Mouse (Mus musculus) kidney, postnatal 4 days (tissue): ENCODE measurements around the gene Kbtbd6.
"Not testable (repeated sequence)": the region's sequence is repeated elsewhere in the genome, so short reads cannot be mapped to it uniquely, and the experiment has no call there.

Source experiments
- DNase-seq, 2 experiments: peaks; one replicate each; pipeline ENCODE4 v3.0.0; 2021; ENCODE audit warnings: mixed read lengths in 2 of 2

The Kbtbd6 gene

DNA sequence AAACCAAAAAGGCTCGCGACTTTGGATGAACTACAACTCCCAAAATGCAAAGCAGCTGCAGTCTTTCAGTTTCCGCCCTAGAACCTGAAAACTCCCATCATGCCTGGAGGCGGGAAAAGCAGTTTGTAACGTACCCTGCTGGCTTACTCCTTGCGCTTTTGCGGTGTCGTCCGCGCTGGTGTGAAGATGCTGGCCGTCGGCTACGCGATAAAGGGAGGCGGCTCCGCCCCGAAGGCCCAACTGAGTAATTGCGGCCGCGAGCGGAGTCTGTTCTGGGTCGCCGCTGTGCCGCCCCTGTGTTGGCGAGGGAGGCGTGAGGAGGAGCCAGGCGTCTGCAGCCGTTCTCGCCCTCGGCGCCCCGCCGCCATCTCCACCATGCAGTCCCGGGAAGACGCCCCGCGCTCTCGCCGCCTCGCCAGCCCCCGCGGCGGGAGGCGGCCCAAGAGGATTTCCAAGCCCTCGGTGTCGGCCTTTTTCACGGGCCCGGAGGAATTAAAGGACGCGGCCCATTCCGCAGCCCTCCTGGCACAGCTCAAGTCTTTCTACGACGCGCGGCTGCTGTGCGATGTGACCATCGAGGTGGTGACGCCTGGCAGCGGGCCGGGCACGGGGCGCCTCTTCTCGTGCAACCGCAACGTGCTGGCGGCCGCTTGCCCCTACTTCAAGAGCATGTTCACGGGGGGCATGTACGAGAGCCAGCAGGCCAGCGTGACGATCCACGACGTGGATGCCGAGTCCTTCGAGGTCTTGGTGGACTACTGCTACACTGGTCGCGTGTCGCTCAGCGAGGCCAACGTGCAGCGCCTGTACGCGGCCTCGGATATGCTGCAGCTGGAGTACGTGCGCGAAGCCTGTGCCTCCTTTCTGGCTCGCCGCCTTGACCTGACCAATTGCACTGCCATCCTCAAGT is at the start of gene Kbtbd6:
TSS of gene Kbtbd6 (plus strand) at position 155 of the 910 bp plus-strand sequence.
- peak; percentile 82 to 87 for DNase-seq

DNA sequence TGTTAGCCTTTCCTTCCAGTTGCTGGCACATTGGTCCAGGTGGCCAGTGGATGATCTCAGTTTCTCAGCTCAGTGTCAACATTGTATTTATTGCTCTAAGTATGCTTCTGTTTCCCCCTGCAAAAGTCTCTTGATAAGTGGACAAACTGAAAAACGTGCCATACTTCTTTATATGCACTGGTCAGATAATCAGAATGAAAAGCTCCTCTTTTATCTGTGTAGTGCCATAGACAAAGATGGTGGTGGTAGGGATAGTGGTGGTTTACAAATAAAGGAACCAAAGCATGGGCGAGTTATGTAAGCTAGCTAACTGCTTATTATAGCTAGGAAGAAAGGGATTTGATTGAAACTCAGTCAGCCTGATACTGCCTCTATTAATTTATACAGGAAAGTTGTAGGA is 44.0 kb upstream of the Kbtbd6 start:
- DNase-seq: no peak

DNA sequence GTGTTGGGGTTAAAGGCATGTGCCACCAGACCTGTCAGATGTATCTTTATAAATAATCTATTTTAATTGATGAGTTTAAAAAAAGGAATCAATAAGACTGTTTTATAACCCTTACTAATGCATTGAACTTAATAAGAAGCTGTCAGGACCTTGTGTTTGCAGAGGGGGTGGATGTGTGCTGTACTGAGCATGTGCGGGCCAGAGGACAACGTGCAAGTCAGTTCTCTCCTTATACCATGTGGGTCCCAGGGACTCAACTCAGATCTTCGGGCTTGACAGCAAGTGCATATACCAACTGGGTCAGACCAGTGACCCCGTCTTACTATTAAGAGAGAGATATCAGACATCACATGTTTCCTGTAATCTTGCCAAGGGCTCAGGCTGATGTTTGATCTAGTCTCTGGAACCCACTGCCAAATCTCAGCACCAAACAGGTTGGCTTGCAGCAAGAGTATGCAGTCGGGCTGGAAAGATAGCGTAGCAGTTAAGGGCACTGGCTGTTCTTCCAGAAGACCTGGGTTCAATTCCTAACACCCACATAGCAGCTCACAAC is 42.3 kb upstream of the Kbtbd6 start:
- DNase-seq: peak in 1 of 2 experiments; percentile 0

DNA sequence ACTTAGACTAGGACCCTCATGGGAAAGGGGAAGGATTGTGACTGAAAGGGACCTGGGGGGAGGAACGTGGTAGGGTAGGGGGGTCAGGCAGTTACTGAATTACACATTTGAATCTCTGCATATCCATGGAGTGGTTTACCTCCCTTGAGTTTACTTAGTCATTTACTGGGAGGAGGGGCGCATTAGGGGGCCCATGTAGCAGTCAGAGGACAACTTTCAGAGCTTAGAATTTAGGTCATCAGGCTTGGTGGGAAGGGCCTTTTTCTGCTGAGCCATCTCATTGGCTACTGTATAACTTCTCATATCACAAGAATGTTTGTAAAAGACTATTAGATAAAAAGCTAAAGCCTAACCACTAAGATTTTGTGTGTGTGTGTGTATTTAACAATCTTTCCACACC is 41.0 kb upstream of the Kbtbd6 start:
- no peak for DNase-seq

DNA sequence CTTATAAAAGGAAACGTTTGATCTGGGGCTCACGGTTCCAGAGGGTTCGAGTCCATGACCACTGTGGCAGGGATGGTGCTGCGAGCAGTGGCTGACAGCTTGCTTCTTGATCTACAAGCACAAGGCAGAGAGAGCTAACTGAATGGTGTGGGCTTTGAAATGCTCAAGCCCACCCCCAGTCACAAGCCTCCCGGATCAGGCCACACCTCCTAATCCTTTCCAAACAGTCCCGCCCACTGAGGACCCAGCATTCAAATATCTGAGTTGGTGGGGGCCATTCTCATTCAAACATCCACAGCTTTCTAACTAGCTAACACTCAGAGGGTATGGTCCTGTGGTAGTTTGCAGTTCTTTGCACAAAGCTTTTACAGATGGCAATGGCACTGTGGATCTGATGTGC is 38.5 kb upstream of the Kbtbd6 start:
- DNase-seq: no peak

DNA sequence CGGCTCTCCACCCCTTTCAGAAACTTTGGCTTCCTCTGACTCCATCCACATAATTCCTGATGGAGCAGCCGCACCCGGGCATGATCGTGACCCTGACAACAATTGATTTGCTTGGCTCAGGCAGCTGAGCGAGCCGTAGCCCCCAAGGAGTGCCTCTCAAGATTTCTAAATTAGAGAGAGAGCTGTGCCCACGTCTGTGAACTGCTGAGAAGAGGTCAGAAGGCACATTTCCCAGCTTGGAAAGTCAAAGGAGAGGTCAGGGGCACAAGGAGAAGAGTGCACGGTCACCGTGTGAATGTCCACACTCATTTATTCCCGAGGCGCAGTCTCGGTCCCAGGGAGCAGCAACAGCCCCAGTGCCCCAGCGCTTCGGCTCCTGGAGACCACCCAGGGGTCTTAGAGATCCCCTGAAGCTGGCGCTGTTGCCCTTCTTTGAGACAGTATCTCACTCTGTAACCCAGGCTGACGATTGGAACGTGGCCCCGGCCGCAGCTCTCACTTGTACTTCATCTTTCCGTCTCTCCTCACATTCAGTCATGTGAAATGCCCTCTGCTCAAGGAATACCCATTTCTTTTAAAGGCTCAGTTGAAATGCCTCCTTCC is 31.5 kb upstream of the Kbtbd6 start:
- DNase-seq: peak in 1 of 2 experiments; percentile 6

DNA sequence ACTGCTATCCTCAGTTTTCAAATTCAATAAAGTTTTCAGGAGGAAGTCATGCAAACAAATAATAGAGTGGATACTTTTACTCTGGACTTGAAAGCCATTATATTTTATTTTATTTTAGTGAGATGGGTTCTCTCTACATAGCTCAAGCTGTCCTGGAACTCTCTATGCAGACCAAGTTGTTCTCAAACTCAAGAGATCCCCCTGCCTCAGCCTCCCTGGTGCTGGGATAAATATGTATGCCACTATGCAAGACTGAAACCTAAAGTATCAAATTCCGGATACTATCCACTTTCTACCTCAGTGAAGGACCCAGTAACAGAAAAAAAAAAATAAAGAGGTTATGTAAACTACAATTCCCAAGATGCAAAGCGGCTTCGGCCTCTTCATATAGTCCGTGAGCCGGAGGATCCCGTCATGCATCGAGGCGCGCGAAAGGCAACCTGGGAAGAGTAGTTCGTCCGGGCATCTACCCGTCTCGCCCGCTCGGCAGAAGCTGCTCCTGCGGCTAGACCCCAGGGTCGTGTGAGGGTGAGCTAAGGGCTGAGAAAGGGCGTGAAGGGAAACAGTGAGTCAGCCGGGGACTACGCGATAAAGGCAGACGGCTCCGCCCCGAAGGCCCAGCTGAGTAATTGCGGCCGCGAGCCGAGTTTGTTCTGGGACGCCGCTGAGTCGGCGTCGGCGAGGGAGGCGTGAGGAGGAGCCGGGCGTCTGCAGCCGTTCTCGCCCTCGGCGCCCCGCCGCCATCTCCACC is 25.5 kb upstream of the Kbtbd6 start, which contains the start of gene Kbtbd7:
TSS of gene Kbtbd7 (plus strand) at position 533 of the 751 bp plus-strand sequence.
- peak; percentile 93 to 96 for DNase-seq

DNA sequence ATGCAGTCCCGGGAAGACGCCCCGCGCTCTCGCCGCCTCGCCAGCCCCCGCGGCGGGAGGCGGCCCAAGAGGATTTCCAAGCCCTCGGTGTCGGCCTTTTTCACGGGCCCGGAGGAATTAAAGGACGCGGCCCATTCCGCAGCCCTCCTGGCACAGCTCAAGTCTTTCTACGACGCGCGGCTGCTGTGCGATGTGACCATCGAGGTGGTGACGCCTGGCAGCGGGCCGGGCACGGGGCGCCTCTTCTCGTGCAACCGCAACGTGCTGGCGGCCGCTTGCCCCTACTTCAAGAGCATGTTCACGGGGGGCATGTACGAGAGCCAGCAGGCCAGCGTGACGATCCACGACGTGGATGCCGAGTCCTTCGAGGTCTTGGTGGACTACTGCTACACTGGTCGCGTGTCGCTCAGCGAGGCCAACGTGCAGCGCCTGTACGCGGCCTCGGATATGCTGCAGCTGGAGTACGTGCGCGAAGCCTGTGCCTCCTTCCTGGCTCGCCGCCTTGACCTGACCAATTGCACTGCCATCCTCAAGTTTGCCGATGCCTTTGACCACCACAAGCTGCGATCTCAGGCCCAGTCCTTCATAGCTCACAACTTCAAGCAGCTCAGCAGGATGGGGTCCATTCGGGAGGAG is 24.8 kb upstream of the Kbtbd6 start:
- peak; percentile 17 to 31 for DNase-seq

DNA sequence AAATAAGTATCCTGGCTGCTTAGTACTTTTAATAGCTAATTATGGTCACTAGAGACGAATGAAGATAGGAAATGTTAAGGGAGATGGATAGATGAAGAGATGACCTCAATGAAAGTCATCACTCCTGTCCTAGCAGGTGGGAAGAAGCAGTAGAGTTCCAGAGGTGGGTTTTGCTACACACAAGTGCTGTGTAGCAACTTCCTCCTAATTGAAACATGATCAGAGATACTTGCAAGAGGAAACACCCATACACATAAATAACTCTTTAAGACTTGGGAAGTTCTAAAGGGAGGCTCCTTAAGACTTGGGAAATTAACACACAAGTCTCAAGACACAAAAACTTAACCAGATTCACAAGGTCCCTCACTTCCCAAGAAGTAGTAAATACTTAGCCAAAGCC is 17.6 kb upstream of the Kbtbd6 start:
- DNase-seq: no peak

DNA sequence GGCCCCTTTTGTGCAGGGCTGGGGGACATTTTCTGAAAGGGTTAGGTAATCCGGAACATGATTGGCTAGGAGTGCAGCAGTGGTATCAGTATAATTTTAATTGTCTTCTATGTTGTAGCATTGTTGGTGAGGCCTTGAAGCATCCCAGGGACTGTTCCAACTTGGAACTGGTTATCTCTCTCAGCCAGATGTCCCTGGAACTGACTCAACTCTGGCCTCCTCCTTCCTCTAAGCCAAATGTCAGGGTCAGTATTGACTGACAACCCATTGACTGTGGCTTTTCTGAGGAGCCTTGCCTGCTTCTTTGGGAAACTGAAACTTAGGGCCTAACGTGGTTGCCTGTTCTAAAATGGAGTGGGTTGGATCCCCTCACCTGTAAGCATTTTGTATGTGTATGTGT is 11.0 kb upstream of the Kbtbd6 start:
- no peak for DNase-seq

DNA sequence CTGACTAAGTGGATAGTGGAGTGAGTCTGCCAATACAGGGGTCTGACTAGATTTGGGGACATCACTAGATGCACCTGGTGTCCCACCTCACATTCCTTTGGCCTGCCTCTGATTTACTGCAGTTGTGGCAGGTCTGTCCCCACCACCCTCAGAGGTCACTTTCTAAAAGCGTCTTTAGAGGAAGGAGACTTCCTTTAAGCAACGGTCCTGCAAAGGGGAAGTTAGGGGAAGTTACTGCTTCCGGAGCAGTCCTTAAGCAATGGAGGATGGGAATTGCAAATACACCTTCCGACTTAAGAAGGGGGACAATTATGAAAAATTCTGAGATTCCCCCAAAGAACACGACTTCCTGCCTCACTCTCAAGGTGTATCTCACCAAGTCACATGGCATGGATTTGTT is 10.2 kb upstream of the Kbtbd6 start:
- no peak for DNase-seq

DNA sequence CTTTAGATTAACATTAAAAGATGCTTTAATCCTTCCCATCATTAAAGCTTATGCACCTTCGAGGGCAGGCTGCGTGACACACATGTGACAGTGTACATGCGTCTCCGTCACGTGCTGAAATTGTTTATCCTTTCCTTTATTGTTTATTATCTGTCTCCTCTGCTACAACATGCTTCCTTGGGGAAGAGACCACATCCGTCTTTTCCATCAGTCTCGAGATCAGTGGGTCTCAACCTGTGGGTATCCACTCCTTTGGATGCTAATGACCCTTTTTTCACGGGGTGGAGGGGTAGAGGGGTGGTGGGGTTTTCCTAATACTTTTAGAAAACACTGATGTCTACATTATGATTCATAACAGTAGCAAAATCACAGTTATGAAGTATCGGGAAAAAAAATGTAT is 7.0 kb upstream of the Kbtbd6 start:
- no peak for DNase-seq

DNA sequence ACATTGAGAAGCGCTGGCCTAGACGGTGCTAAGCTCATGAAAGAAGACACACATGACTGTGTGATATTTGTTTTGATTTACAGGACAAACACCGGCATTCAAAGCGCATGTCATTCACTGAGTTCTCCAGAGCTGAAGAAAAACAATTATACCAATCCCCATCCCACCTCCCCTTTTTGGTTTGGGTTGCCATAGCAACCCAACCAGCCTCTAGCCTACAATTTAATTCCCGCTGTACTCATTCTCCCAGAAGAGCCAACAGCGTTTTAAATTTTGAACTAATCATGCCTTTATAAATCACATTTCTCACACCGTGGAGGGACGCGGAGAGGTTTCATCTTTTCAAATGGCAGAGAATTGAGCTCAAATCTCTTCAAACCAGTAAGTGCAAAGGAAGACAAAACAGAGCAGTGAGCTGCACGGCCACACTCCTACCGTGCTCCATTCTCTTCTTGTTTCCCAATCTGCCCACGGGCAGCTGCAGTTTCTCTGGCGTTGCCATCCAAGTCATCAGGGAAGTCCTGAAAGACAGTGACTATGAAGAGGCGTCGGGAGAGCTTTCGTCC is 6.5 kb upstream of the Kbtbd6 start:
- no peak for DNase-seq

DNA sequence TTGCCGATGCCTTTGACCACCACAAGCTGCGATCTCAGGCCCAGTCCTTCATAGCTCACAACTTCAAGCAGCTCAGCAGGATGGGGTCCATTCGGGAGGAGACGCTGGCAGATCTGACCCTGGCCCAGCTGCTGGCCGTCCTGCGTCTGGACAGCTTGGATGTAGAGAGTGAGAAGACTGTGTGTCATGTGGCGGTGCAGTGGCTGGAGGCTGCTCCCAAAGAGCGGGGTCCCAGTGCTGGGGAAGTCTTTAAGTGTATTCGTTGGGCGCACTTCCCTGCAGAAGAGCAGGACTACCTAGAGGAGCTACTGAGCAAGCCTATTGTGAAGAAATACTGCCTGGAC is 928 bp downstream of the Kbtbd6 start:
- DNase-seq: not testable (repeated sequence)

DNA sequence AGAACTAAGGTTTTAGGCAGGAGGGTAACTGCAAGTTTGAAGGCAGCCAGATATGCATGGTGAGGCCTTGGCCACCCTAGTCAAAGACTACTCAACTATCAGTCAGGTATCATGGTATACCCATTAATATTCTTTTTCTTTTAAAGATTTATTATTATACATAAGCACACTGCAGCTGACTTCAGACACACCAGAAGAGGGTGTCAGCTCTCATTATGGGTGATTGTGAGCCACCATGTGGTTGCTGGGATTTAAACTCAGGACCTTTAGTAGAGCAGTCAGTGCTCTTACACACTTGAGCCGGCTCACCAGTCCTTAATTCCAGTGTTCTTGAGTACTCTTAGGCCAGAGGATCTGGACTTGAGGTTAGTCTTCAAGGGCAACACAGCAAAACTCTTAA is 8.8 kb downstream of the Kbtbd6 start:
- DNase-seq: no peak

DNA sequence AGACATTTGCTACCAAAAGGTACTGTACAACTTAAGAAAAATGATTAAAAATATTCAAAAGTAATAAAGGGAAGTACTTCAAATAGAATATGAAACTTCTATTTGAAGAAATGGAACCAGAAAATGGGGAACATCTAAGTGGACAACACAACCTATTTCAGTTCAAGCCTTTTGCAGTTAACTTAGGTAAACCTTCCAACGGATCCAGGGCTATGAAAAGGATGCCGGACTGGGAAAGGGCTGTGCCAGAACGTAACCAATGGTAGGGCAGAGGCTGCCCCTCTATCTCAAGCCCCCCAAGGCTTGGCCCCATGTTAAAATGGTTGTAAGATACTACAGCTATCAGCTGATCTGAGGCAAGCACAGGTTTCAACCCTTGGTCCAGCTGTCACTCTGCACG is 9.4 kb downstream of the Kbtbd6 start:
- DNase-seq: no peak

DNA sequence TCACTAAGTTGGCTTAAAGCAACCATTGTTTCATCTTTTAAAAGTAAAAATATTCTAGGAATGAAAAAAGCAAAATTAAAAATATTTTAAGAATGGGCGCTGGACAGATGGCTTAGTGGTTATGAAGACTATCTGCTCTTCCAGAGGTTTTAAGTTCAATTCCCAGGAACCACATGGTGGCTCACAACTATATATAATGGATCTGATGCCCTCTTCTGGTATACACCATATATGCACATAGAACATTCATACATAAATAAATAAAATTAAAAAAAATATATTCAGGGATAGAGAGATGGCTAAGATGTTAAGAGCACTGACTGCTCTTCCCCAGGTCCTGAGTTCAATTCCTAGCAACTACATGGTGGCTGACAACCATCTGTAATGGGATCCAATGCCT is 14.0 kb downstream of the Kbtbd6 start:
- no peak for DNase-seq

DNA sequence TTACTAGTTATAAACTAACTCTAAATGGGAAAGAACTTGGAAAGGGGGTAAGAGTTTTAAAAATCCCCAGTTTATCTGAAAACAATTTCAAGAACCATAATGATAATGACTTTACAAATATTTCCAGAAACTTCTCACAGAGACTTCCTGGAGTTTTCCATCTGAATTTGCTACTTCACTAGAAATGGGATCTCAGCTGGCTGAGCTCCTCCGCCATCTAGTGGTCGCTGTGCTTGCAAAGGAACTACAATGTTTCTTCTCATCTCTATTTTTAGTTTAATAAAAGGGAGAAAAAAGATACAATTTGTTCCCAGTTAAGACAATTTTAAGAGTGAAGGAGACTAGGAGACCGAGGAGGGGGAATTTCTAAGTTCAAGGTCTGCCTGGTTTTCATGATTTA is 16.0 kb downstream of the Kbtbd6 start:
- DNase-seq: peak; percentile 84 to 86

DNA sequence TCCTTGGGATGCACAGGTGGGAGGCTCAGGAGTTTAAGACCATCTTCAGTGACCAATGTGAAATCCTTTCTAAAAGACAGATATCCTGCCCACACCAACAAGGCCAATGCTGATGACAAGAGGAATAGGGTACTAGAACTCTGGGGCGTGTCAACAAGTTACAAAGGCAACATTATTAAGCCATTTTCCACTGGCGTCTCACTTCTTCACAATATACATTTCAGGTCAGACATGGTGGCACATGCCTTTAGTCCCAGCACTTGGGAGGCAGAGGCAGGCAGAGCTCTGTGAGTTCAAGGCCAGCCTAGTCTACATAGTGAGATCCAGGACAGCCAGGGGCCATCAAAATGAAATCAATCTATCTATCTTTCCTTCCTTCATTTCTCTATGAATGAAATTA is 21.7 kb downstream of the Kbtbd6 start:
- no peak for DNase-seq

DNA sequence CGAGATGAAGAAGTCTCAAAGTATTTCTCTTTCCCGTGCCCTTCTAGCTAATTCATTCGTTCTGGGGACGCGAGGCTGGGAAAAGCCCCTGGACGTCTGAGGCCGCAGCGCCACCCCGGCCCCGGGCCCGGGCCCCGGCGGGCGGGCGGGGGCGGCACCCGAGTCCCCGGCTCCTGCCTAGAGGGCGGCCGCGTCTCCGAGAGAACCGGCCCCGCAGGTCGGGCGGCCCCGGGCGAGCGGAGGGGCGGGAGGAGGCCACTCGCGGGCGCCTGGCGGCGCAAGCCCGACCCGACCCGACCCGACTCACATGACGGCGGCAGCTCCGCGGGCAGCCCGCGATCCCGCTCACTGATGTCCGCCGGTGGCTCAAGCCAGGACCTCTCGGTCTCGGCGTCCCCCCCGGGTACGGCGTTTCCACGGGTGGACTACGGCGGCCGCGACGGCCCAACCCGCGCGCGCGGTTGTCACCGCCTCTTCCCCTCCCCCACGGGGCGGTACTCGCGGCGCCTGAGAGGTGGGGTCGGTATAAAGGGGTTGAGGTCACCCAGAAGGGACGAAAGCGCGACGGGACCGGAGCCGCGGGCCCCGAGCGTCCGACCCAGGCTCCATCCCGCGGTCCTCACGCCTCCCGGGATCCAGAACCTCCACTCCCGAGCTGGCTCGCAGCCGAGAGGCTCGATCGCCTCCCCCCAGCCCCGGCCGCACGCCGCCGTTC is 29.1 kb downstream of the Kbtbd6 start, which contains the start of gene Elf1:
TSS of gene Elf1 (plus strand) at position 571 of the 715 bp plus-strand sequence.
- peak; percentile 97 to 98 for DNase-seq

DNA sequence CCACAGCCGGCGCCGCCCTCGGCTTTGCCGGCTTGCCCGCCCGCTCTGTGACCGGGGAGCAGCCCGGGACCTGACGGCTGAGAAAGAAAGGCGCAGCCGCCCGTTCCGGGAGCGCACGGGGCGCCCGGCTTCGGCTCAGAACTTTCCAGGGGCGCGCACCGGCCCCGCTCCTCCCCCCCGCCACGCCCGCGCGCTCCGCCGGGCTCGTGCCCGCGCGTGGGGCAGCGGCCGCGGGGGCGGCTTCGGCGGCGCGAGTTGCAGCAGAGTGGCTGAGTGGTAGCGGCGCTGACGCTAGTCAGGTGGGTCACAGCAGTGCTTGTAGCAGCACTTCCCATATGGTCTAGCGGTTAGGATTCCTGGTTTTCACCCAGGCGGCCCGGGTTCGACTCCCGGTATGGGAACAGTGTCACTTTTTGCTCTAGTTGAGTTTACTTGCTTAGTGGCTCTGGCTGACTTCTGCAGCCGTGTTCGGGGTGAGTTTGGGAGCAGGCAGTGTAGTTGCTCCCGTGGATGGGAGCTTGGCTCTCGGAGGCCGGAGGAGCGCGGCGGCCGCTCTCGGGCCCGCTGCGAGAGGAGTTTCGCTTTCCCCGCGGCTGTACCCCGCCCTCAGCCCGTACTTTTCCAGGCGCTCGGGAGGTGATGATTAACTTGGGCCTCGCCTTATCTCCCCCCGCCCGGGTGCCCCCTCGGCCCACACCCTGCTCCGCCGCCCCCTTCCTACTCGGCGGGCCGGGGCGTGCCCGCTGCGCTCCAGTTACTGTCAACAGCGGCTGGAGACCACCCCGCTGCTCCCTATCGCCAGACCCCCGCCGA is 29.9 kb downstream of the Kbtbd6 start, which contains the start of gene Wbp4:
TSS of gene Wbp4 (minus strand) at position 182 of the 813 bp plus-strand sequence.
- peak; percentile 94 to 95 for DNase-seq
